Mouse (Mus musculus) thymus, postnatal 25 days (tissue): Measurements from ENCODE around the gene Dclre1b.

Experiments used
- DNase-seq: peaks from one replicate; pipeline ENCODE4 v3.0.0; 2022

Gene Dclre1b

GRCm38 (mm10) chr3:103766789-103767188 is 42.5 kb downstream of the Dclre1b start:
- DNase-seq: no peak

GRCm38 (mm10) chr3:103759261-103759970 is 49.8 kb downstream of the Dclre1b start:
- no peak for DNase-seq

DNA sequence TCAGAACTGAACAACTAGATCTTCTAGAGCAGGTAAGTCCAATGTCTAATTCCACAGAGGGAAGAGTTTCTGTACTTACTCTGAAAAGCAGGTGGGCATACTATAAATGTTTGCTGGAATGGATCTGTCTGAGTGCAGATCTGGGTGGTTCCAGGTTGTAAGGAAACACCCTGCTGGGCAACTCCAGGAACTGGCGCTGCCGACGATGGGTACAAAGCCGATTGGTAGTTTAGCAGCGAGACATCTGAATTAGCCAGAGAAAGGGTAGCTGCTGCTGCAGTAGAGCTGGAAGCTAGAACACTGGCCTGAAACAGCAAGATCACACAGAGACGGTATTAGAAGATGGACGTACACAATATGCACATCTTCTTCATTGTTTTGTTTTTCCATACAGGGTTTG is 50.8 kb downstream of the Dclre1b start:
- DNase-seq: no peak

GRCm38 (mm10) chr3:103756920-103757319 is 52.3 kb downstream of the Dclre1b start:
- DNase-seq: no peak

- no peak for DNase-seq
Measured at GRCm38 (mm10) chr3:103755351-103755750, 53.9 kb downstream of the Dclre1b start.

DNA sequence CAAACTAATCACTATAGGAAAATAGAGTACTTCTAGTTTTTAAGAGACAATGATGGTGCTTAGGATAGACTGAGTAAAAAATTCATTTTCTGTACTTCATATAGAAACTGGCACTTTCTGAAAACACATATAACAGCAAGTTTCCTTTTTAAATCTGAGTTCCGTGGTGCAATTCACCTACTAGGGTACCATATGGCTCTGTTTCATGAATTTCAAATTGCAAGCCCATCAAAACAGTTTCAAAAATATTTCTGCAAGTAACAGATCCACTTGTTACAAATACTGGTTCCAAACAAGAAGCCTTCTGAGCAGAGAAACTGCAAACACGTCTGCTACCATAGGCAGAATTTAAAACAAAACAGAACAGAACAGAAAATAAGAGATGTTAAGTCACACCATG is 57.7 kb downstream of the Dclre1b start:
- no peak for DNase-seq
